Mouse (Mus musculus) urinary bladder, adult 2 months (tissue): Measurements from ENCODE around the gene Sh3pxd2a. TPM values are rescaled to one million over a fixed set of nuclear protein-coding genes. Genes with fewer than 3 reads are reported as not detected.
"Not testable (repeated sequence)": the region's sequence is repeated elsewhere in the genome, so short reads cannot be mapped to it uniquely, and the experiment has no call there.

ENCODE experiments used
- DNase-seq: peaks from one replicate; pipeline ENCODE4 v3.0.0; 2022; ENCODE audit warnings: low spot score
- polyA plus RNA-seq: library from polyadenylated mRNA; depleted of rRNA; stranded (reverse); fragments of >200 nt; gene quantifications from 2 replicates; pipeline ENCODE4 v1.2.3, GENCODE M21; 2012

Sh3pxd2a gene
- polyA plus RNA-seq, 1 experiment: 23.2 TPM

- no peak for DNase-seq
These were observed 56.9 kb downstream of the Sh3pxd2a start for GRCm38 (mm10) chr19:47407332-47407731.

DNA sequence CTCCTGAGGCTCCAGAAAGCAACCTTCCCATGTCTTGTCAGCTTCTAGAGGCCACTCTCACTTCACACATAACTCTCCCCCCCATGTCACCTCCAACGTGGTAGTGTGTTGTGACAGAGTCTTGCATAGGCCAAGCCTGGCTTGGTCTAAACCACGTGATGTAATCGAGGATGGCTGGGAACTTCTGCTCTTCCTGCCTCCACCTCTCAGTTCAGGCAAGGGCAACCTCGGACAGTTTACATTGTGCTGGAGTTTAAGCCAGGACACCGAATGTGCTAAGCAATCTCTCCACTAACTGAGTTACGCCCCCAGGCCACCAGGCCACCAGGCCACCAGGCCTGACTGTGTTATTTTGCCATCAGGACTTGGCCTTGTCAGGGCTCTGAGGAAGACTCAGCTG, 57.7 kb downstream of the Sh3pxd2a start:
- DNase-seq: no peak

- no peak for DNase-seq
These were observed 58.7 kb downstream of the Sh3pxd2a start for GRCm38 (mm10) chr19:47405548-47405947.

DNA sequence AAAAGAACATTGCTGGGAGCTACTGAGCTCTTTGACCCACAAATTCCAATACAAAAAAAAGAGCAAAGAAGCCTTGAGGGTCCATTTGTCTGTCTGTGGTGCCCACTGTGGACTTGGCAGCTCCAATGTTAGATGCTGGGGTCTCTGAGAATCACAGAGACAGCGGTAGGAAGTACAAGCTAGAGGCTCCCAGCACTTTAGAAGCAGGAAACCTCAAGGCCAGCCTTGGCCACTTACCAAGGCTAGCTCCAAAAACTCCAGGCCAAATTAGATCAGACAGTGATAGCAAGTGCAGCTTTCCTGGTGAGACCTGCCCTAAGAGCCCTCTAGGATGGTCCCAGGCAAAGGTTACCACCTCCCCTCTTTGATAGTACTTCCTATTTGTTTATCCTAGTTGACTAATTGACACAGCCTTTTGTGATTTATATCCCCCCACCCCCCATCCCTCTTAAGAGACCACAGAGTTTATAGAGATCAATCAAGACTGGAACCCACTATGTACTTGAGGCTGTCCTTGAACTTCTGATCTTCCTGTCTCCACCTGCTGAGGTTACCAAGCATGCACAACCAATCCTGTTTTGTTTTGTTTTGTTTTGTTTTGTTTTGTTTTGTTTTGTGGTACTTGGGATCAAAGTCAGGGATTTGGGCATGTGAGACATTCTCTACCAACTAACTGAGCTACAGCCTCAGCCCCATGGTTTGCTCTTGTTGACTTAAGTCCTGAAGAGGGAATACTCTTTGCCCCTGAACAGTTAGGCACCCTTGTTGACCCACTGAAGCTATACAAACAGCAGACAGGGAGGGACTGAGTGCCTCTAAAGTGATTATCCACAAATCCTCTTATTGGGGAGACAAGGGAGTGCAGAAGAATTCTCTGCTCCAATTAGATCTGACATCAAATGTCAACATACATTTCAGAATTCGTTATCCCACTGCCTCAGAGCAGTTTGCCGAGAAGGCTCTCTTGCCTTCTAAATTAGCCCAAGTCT, 60.5 kb downstream of the Sh3pxd2a start:
- no peak for DNase-seq

DNA sequence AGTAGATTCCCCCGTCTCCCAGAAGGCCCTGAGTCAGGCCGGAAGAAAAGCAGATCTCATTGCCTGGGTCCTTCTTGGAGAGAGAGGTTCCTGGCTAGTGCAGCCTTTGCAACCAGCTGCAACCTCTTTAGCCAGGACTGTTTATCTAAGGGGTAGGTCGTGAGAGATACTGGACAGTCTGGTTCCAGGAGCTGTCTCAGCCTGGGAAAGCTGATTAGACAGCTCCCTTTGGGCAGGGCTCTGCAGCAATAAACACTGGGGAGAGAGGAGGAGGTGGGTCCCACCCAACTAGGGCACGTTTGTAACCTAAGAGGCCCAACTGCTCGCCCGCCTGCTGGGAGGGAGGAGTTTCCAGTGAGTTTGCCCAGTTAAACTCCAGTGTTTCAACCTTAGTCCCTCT, 61.2 kb downstream of the Sh3pxd2a start:
- DNase-seq: no peak

GRCm38 (mm10) chr19:47402544-47402943, 61.7 kb downstream of the Sh3pxd2a start:
- no peak for DNase-seq

DNA sequence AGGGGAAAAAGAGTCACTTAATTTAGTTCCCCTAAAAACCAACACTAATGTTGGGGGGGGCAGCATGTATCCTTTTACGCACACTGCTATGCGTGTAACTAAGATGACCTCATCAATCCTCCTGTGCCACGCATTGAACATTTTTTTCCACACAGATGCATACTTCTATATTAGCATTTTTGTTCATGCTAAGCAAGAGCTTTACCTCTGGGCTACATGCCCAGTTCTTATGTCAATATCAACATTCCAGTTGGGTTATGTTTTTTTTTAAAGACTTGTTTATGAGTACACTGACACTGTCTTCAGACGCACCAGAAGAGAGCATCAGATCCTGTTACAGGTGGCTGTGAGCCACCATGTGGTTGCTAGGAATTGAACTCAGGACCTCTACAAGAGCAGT, 64.5 kb downstream of the Sh3pxd2a start:
- no peak for DNase-seq

GRCm38 (mm10) chr19:47399029-47399428, 65.2 kb downstream of the Sh3pxd2a start:
- no peak for DNase-seq

GRCm38 (mm10) chr19:47397882-47398671, 66.1 kb downstream of the Sh3pxd2a start:
- DNase-seq: no peak

DNA sequence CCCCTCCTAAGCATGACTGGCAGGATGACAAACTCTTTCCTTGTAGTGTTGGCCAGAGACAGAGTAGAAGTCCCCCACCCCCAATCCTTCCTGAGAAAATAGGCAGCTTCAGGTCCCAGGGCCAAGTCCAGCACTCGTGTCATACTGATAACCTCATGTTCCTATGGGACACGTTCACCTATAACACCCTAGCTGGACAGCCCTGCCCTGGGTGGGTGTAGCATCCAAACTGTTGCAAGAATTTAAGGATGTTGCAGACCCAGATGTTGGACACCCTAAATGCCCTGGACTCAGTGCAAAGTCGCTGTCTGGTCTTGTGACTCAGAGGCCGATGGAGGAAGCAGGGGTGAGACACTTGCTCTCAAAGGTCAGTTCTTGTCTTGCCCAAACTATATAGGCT, 68.9 kb downstream of the Sh3pxd2a start:
- no peak for DNase-seq

DNA sequence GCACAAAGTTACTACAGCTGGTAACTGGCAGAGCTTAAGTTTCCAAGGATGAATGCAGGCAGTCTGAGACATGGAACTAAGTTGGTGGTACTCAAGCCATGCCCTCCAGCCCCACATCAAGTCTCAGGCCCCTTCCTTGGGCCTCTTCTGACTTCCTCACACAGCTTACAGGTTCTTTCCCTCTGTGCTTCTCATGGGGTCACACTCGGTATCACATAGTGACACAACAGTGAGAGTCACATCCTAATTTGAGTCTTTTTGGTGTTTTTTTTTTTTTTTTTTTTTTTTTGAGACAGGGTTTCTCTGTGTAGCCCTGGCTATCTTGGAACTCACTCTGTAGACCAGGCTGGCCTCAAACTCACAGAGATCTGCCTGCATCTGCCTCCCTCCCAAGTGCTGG, 69.4 kb downstream of the Sh3pxd2a start:
- DNase-seq: not testable (repeated sequence)

GRCm38 (mm10) chr19:47390878-47391277, 73.3 kb downstream of the Sh3pxd2a start:
- no peak for DNase-seq

DNA sequence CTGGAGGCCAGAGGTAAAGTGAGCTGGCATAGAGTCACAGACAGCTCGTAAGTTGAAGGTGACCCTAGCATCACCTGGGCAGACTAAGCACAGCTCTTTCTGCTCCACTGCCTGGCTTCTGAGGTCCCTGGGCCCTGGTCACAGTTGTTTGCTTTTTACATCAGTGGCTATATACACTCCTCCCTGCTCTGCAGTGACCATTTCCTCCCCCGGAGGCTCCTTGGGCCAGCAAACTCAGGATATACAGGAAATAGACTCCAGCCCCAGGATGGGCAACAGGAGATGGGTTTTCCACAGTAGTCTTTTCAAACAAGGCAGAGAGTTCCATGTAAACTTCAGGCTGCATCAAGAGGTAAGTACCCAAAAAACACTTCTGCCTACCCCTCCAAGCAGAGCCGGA, 76.3 kb downstream of the Sh3pxd2a start:
- no peak for DNase-seq

GRCm38 (mm10) chr19:47387395-47387794, 76.8 kb downstream of the Sh3pxd2a start:
- no peak for DNase-seq

GRCm38 (mm10) chr19:47385971-47386370, 78.2 kb downstream of the Sh3pxd2a start:
- DNase-seq: no peak

DNA sequence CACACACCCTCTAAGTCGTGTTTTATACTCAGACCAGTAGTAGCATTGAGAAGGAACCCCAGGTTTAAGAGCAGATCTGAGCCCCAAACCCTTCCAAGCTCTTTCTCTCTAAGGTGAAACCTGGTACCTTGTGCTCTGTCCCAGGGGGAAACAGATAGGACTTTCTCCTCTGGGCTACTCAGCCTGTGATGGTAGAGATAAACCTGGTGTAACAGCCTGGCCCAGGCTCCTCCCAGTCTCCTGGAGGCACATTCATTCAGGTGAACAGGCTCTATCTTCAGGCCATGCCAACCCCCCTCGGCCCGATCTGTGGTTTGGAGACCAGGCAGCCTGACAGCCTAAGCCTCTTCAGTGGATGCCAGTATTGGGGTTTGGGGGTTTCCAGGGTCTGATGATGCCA, 79.6 kb downstream of the Sh3pxd2a start:
- DNase-seq: no peak

DNA sequence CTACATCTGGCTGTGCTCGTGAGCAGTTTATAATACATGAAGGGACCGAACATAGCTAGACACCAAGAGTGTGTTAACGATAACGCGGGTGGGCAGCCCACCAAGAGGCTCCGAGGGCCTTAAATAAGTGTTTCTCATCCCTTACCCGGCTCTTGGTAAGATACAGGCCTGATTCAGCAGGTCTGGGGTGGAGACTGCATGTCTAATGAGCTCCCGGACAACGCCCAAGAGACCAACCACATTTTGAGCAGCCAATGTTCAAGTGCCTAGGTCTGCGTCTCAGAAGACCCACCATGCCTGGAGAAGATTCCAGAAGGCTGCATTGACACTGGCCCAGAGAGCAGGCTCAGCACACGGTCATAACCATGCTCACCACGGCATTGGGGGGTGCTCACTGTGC, 80.2 kb downstream of the Sh3pxd2a start:
- no peak for DNase-seq

- no peak for DNase-seq
These were observed 81.9 kb downstream of the Sh3pxd2a start for GRCm38 (mm10) chr19:47382268-47382667.

- no peak for DNase-seq
These were observed 83.2 kb downstream of the Sh3pxd2a start for GRCm38 (mm10) chr19:47381011-47381410.

GRCm38 (mm10) chr19:47379141-47379540, 85.1 kb downstream of the Sh3pxd2a start:
- no peak for DNase-seq

- no peak for DNase-seq
These were observed 89.2 kb downstream of the Sh3pxd2a start for GRCm38 (mm10) chr19:47374916-47375573.

GRCm38 (mm10) chr19:47374440-47374839, 89.8 kb downstream of the Sh3pxd2a start:
- no peak for DNase-seq
